Mouse (Mus musculus): Measurements from ENCODE around the gene Tgfbr2.

Gene Tgfbr2

DNA sequence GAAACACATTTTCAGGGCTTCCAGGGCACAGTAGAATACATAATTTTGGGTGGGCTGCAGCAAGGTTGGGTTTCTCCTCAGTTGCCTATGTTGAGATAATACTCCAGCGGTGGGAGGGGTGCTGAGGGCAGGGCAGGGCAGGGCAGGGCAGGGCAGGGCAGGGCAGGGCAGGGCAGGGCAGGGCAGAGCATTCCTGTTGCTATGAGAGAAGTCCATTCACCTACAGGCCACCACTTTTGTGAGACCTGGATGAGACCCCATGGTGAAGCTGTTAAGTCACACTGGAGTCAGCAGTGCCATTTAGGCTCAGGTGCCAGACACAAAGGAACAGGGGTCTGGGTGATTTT, 18.3 kb upstream of the Tgfbr2 start:
- peak; percentile 85 for DNase-seq

DNA sequence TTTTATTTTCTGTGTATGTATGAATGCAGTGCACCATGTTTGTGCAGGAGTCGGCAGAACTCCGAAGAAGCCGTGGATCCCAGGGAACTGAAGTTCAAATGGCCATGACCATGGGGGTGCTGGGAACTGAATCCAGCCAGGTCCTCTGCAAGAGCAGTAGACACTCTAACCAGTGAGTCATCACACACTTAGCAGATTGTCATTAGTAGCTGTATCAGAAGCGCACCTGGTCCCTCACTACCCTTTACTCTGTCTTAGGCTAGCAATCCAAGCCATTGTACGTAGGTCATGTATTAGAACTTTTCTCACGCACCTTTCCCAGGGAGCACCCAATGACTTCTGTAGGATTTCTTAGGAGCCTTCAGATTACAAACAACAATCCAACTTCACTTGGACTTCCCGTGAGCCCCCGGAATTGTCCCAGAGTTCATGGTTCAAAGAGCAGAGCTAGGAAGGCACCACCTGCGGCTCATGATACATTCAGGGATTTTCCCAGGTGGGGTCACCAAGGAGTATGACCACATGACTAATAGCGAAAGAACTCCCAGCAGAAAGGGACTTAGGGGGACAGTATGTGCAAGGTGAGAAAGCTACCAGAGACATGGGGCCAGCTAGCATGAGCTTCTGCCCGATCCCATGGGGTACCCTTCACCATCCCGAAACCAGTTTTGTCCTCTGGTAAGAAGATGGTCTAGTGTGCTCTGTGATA, 17.8 kb upstream of the Tgfbr2 start:
- peak; percentile 74 for DNase-seq

DNA sequence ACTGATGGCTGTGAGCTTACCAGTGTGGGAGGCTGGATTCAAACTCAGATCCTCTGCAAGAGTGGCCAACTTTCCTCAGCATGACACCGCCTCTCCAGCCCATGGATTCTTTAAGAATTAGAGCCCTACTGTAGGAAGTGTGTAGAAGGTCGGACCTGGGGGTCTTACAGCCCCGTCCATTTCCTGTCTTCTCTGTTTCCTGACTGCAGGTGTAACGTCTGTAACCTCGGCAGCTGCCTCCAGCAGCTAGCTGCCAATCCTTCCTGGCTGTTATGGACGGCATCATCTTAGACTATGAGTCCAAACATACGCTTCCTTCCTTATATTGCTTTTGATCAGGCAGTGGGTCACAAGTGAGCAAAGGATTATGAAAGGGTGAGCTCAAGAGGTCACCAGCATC, 17.1 kb upstream of the Tgfbr2 start:
- peak; percentile 84 for DNase-seq

DNA sequence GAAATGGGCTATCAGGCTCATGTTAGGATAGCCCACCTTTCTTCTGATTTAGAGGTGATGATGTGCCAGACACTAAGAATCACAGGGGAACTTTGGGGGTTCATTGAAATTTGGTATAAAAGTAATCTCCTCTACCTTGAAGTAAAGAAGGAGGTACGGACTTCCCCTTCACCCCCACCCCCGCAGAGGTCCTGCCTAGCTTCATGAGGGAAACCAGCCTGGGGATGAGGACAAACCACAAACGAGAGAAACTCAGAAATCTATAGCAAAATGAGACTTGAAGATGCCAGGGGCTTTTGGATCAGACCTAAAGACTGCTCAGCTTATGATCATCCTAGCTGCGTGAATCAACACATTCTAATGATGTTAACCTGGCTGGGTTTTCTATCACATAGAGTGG, 14.7 kb upstream of the Tgfbr2 start:
- no peak for DNase-seq

DNA sequence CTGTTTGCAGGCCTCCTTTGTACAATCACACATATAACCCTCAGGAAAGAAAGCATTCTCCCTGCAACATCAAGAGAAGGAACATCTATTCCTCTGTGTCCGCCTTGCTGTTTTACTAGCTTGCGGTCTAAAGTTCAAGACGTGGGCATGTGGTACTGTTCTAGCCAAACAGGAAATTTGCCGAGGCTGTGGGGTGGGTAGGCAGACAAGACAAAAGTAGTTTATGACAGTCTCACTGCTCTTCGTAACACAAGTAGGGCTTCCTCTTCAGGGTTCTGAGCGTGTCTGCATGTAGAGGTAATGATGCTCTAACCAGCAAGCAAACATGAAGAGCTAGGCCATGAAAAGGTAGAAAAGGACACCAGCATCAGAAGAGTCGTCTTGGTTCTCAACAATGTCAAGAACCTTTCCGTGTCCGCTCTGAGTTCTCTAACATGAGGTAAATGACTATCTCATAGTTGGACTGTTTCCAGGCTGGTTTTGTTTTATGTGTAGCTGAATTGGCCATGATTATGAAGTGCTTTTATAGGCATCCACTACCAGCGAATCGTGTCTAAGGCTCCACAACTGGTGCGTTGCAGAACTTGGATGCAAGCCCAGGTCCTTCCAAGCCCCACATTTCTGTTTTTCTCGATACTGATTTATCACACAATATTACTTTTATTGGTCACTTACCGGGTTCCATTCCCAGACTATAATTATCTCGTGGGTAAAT, 13.9 kb upstream of the Tgfbr2 start:
- no peak for DNase-seq

DNA sequence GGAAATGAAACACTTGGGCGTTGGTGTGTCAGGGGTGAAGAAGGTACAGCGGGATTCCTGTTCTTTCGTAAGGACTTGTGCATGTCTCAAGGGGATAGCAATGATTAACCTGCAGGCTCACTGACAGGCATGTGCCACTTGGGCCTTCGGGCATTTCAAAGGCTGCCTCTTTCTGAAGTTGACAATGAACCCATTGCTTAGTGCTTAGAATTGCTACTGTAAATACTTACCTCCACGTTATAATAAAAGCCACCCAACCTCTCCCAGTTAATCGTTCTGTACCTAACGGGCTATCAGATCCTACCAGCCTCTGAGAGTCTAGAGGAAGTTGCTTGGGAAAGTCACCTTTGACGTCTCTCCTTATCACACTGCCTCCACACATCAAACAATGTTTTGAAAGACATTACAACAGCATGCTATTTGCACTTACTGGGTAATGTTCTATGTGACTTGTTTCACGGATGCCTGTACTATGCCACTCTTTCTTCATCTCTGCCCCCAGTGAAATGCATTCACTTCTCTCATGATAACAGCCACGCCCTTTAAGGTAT, 12.1 kb upstream of the Tgfbr2 start:
- DNase-seq = no peak

DNA sequence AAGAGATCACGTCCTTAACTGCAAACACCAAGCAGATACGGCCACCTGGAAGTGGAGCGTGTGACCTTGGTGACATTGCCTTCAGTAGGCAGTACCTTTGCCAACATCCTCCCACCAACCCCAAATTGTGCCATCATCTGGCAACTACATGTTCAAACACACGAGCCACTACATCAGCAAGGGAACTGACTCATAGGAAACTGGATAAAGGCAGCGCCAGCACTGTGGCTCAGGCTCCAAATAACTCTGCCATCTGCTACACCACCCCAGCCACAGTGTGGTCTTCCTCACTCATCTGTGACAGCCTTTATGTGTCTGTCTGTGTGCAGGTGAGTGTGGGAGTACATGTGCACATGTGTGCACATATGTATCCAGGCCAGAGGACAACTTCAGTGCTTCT, 9.7 kb upstream of the Tgfbr2 start:
- DNase-seq = no peak

DNA sequence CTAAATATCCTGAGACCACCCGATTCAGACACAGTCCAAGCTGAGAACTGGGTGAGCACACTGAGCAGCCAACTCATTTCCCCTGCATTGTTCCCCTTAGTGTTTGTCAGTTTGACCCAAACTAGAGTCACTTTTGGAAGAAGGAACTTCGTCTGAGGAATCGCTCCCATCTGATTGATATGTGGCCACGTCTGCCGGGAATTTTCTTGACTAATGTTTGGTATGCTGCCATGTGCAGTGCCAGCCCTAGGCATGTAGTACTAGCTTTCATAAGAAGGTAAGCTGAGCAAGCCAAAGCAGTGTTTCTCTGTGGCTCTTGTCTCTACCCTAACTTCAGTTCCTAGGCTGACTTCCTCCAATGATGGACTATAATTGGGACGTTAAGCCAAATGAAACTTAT, 7.9 kb upstream of the Tgfbr2 start:
- DNase-seq = peak; percentile 88

DNA sequence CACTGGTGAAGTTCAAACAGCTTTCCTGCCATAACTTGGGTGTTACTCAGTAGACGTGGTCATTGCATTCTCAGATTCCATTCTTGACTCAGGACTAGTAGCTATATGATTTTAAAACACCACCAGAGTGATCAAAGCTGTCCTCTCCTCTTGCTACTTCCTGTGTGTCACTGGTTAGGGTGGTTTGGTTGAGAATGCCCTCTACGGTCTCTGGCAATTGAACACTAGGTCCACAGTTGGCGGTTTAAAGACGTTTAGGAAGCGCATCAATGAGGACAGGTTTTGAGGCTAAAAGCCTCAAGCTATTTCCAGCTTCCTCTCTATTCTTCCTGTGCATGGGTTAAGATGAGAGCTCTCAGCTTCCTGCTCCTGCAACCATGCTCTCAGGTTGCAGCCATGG, 6.4 kb upstream of the Tgfbr2 start:
- no peak for DNase-seq

DNA sequence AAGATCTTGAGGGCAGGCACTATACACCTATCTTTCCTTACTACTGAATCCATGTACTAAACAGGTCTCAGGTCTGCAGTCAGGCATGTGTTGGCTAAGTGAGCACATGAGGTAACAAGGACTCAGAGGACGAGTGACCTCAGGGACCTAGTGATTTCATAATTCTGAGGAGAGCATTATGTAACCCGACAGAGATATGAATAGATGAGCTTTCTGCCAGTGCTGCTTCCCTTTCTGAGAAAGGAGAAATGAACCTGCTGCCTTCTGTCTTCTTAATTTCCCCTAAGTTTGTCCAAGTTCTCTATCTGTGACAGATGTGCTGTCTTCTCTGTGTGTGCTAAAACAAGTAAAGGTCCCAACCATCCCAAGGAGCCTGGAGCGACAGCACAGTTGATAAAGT, 3.0 kb upstream of the Tgfbr2 start:
- DNase-seq = peak; percentile 97

DNA sequence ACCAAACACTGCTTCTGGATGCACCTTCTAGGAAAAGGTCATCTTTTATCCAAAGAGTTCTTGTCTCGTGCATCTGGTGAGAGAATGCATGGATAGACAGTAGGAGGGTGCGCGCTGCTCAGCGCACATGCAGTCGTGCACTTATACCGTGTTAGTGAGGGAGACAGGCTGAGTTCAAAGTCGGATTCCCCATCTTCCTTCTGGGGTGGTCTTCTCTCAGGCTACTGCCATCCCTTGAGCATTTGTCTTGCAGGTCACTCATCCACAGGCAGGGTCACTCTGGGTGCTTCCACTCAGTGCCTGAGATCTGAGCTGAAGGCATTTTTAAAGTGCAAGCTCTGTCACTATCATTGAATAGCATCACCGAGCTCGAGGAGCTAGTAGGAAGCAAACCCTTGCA, 1.9 kb upstream of the Tgfbr2 start:
- DNase-seq = peak; percentile 92

DNA sequence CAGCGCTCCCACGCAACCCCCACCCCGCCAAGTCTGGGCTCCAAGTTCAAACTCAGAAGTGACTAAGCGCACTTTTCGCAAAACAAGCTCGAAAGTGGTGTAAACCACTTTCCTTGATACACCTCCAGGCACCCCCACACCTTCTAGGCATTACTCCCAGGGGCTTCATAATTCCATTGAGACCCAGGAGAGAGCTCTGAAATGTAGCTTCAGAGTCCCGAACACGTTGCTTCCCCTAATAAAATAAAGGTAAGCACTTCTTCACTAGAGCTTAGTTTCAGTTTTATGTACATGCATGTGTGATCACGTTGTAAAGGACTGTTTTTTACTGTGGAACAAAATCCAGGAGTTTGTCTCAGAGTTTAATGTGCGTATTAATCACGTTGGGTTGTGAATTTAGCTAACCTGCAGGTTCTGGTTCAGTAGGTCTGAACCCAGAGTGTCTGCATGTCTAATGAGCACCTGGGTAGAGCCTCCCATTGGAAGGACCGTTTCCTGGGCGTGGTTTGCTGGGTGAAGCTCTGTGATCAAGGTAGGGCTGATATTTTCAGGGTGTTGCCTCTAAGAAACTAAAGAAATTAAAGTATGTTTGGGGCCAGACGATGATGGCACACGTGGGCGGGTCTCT, 442 bp upstream of the Tgfbr2 start:
- peak; percentile 97 for DNase-seq

DNA sequence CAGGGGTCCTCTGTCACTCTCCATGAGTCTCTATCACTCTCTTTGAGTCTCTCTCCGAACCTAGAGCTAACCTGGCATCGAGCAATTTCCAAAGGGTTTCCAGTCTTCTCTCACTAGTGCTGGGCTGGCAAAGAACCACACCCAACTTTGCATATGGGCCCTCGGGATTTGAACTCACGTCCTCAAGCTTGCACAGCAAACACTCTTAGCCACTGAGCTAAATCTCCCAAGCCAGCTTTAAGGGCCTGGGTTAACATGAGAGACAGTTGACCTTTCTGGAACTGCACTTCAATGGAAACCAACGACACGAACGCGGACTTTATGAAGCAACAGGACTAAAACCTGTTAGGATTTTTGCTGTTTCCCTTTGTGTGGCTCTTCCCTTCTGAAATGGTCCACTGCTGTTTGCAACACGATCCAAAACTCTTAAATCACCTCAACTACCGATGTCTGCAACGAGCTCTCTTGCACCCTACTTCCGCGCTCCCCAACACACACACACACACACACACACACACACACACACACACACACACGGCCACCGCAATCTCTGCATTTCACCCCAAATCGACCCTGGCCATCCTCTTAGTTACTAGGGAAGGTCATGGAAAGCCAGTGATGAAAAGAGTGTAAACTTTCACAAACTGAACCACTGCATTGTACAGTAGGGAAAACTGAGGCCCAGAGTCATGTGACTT, 1.5 kb downstream of the Tgfbr2 start:
- DNase-seq = peak; percentile 94

DNA sequence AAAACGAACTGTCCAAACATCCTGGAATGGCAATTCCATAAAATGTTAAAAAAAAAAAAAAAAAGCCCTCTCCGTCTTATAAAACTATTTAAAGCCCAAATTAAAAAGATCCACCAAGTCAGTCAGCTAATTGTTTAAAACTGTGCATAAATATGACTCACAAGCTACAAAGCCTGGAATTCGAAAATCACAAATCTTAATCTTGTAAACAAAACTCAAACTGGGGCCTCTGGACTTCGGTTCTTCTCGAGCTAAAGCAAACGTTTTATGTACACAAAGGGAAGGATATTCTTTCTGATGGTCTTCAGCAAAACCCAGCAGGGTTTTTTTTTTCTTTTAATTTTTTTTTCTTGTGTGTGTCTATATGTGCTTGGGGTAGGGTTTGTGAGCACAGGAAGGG, 2.1 kb downstream of the Tgfbr2 start:
- no peak for DNase-seq

DNA sequence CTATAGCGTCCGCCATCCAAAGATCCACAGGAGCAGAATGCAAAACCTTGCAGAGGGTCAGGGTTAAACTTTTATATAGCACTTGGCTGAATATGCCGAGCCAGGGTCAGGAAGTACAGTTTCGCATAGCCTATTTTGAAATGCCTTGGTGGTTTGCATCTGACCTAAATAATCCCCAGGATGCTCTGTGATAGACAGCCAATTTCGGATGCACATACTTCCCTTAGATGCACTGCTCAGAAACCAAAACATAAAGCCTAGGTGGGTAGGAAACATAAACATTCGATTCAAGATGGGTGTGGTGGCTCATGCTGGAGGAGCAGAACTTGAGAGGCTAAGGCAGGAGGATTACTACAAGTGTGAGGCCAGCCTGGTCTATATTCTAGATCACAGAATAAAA, 6.1 kb downstream of the Tgfbr2 start:
- no peak for DNase-seq

DNA sequence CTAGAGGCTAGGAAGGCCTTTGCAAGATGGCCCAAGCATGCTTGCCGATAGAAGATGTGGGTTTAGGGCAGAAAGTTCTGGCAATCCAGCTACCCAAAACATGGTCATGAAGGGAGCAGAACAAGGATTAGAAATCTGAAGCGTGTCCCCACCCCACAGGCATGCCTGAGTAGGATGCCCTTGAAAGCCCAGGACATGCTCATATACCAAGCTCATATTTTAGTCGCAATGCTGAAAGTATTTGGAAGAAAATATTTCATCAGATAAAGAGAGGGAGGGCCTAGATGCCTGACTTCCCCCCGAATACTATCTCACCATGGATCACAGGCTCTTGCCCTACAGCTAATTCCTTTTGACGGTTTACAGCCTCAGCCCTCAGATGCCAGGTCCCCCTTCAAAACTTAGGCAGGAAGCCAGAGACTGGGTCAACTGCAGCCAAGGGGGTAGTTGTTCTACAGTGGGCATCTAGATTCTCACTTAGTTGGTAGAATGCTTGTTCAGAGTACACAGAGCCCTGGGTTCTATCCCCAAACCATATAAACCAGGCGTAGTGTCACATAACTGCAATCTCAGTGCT, 7.8 kb downstream of the Tgfbr2 start:
- DNase-seq = no peak

DNA sequence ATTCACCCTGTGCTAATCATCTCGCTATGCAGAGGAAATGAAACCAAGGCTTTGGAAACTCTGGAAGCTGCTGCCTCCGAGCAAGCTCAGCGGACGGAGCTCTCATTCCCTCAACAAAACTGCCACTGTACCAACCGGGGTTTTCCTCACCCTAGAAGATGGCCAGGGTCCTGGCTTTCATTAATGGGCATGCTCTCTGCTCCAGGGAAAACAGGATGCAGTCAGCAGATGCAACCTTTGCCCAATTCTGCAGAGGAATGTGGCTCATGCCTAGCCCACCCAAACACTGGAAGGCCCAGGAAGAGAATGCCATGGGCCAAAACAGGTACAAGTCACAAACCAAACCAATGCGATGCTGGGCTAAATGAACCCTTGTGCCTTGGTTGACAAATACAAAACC, 8.8 kb downstream of the Tgfbr2 start:
- DNase-seq = peak; percentile 90

DNA sequence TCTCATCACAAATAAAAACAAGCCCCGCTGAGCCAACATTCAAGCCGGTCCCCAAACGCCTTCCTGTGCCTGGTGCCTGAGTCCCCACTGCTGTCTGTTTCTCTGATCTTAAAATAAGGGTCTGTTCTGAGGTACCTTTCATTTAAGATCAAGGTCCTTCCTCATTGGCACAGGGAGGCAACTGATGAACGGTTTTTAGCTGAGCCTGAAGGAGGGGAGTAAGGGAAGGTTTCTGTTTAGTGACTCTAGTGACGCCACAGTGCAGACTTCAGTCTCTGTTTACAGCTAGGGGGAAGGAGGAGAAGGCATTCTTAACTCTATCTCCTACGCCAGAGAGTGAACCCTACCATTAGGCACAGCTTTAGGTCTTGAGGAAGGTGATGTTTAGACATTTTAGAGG, 11.3 kb downstream of the Tgfbr2 start:
- no peak for DNase-seq

DNA sequence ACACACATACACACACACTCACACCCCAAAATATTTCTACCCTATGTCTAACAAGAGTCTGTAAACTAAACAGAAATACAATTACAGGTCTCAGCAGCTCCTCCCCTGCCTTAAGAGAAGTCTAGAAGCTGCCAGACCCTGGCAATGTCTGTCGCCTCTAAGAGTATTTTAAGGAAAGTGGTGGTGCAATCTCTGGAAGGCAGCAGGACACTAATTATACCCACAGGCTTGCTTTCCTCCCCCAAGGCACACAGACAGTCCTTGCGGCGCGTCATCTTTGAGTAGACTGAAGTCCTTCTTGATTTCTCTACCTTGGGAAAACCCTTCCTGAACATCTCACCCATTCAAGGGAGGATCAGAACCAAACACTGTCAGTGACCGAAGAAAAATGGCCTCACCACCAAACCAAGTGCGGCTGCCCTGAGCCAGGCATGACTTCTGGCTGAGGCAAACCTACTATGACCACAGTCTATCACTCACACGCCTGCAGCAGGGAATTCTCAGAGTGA, 12.2 kb downstream of the Tgfbr2 start:
- DNase-seq = peak; percentile 91

DNA sequence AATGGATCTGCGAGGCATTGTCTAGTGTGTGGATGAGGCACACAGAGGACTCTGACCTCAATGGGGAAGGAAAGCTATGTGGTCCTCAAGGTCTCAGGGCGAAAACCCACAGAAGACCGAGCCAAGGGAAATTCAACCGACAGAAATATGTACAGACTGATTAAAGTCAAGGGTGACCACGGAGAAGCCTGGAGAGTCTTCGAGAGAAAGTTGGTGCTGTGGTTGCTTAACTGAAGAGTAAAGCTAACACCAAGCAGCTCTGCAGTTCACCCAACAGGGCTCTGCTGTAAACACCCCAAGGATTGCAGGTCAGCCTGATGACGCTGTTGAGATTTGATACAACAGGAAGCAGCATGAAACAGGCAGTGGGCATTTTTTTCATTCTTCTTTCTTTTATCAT, 14.3 kb downstream of the Tgfbr2 start:
- no peak for DNase-seq

DNA sequence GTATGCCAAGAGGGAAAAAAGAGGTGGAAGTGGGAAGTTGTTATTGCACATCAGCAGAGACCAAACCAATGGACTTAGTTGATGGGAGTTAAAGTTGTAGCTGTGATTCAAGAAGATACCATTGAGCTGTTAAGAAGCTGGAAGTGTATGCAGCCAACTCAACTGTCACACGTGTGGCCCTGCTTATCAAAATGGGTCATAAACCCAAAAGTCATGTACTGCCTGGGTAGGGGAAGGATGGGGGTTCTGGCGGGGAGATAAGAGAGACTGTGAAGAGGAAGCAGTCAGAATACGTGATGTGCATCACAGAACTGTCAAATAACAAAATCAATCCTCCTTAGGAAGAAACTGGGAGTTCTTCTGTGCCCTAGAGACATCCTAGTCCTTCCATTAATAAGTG, 15.1 kb downstream of the Tgfbr2 start:
- no peak for DNase-seq

DNA sequence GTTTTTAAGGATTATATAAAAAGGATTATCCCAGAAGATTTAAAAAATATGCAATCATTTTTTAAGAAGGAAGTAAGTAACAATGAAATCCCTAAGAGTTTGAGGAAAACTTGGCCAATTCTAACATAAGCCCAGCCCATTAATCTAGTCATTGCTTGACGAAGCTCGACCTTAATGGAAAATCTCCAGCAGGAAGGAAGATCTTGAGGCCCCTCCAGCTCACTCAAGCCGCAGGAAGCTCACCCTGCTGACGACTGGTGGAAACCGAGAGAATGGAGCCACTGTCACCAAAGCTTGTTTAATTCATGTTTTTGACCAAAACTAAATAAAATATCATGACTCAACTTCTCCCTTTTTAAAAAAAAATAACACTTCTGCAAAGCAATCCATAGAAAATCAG, 18.7 kb downstream of the Tgfbr2 start:
- no peak for DNase-seq

DNA sequence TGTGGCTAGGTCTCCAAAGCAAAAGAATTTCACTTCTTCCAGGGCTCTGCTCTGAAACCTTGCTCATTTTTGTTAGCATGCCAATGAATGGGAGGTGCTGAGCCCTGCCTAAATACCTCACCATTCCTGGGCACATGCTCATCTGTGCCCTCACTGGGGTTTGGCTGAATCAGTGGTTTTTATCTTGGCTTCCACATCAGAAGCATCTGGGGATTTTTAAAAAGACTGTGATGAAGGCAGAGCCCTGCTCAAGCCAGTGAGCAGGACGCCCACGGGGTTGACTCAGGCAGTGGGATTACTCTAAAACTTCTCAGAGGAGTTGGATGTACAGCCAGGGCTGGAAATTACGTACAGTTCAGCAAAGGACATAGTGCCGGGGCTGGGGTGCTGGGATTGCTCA, 22.3 kb downstream of the Tgfbr2 start:
- peak; percentile 94 for DNase-seq
